Mouse (Mus musculus) stomach, postnatal 0 days (tissue): ENCODE results near the gene Nccrp1.

Experiments used
- CTCF ChIP-seq: IDR thresholded peaks from 2 replicates; pipeline ENCODE4 v1.5.1; 2016; ENCODE audit warnings: antibody characterized with exemption, low read depth, mild to moderate bottlenecking, moderate library complexity
- EP300 ChIP-seq: optimal IDR thresholded peaks from 2 replicates; pipeline ENCODE3; 2016; ENCODE audit warnings: antibody characterized with exemption

DNA sequence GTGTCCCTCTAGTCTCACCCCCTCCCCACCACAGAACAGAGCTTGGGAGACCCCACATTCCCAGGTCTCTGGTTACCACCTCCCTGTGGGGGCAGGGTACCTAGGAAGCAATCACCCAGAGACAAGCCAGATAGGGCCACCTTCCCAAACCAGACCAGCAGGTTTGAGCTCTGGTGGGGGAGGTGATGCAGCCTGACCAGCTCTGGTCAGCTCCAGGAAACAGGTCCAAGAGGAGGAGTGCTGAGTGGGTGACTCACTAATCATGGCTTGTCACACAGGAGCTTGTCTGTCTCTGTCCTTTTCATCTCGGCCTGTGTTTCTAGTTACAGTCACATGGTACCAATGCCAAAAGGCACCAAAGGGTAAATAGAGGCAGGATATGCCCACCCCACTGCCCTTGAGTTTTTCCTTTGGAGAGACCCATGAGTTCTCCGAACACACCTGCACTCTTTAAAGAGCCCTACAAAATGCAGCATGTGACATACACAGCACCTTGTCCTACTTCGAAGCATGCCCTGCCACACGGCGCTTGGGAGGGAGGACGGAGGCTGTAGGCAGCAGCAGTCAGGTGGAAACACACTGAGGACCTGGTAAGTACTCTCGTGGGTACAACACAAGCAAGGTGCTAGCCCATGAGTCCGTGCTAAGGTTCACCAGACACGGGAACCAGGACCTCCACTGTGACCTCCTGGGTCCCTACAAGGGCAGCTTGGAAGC lies 30.9 kb upstream of the Nccrp1 start:
- TF ChIP-seq CTCF, result no peak
- peak; percentile 29 for TF ChIP-seq EP300
